Mouse (Mus musculus): ENCODE results near the gene Zfp169.
"Not testable (repeated sequence)": the region's sequence is repeated elsewhere in the genome, so short reads cannot be mapped to it uniquely, and the experiment has no call there.

Gene Zfp169

GRCm38 (mm10) chr13:48519122-48519521 lies 5.9 kb upstream of the Zfp169 start:
- DNase-seq (ENCODE audit: low spot score in 2 of 2): not testable (repeated sequence)

GRCm38 (mm10) chr13:48515861-48516260 lies 2.6 kb upstream of the Zfp169 start:
- DNase-seq (ENCODE audit: low spot score in 2 of 2): no peak

GRCm38 (mm10) chr13:48508661-48509060 lies 4.6 kb downstream of the Zfp169 start:
- DNase-seq (ENCODE audit: low spot score in 2 of 2): no peak

- DNase-seq (ENCODE audit: low spot score in 2 of 2): no peak
Measured at GRCm38 (mm10) chr13:48502422-48502821, 10.8 kb downstream of the Zfp169 start.

- no peak for DNase-seq (ENCODE audit: low spot score in 2 of 2)
Measured at GRCm38 (mm10) chr13:48498676-48499075, 14.6 kb downstream of the Zfp169 start.

- peak; percentile 62 to 66 for DNase-seq (ENCODE audit: low spot score in 2 of 2)
Measured at GRCm38 (mm10) chr13:48497693-48498221, 15.5 kb downstream of the Zfp169 start.

GRCm38 (mm10) chr13:48493183-48493582 lies 20.1 kb downstream of the Zfp169 start:
- DNase-seq (ENCODE audit: low spot score in 2 of 2): no peak

GRCm38 (mm10) chr13:48490396-48491182 lies 22.7 kb downstream of the Zfp169 start:
- DNase-seq (ENCODE audit: low spot score in 2 of 2): no peak

GRCm38 (mm10) chr13:48483606-48484005 lies 29.6 kb downstream of the Zfp169 start:
- DNase-seq (ENCODE audit: low spot score in 2 of 2): no peak

- DNase-seq (ENCODE audit: low spot score in 2 of 2): no peak
Measured at GRCm38 (mm10) chr13:48468656-48469180, 44.5 kb downstream of the Zfp169 start.

- no peak for DNase-seq (ENCODE audit: low spot score in 2 of 2)
Measured at GRCm38 (mm10) chr13:48466186-48466585, 47.1 kb downstream of the Zfp169 start.

GRCm38 (mm10) chr13:48464170-48464569 lies 49.1 kb downstream of the Zfp169 start:
- peak; percentile 54 to 77 for DNase-seq (ENCODE audit: low spot score in 2 of 2)

- DNase-seq (ENCODE audit: low spot score in 2 of 2): no peak
Measured at GRCm38 (mm10) chr13:48459280-48459679, 54.0 kb downstream of the Zfp169 start.

- DNase-seq (ENCODE audit: low spot score in 2 of 2): no peak
Measured at GRCm38 (mm10) chr13:48448119-48448518, 65.1 kb downstream of the Zfp169 start.

- DNase-seq (ENCODE audit: low spot score in 2 of 2): no peak
Measured at GRCm38 (mm10) chr13:48443996-48444395, 69.3 kb downstream of the Zfp169 start.

GRCm38 (mm10) chr13:48438321-48438720 lies 74.9 kb downstream of the Zfp169 start:
- DNase-seq (ENCODE audit: low spot score in 2 of 2): no peak

Measured in frontal cortex, postnatal 10 days (tissue).